Mouse (Mus musculus) forebrain, embryonic 15.5 days (tissue): ENCODE data around the gene Fbln2. TPM values are rescaled to one million over a fixed set of nuclear protein-coding genes. Genes with fewer than 3 reads are reported as not detected.

ENCODE experiments used
- ATAC-seq: fragments of 200-750 bp; cut with Nextera tagmentation; replicated peaks from 2 replicates; pipeline ENCODE4 v1.8.0; 2017; ENCODE audit warnings: mild to moderate bottlenecking, moderate TSS enrichment, moderate library complexity
- H3K27ac ChIP-seq: fragments of 300-500 bp; sonication (generic); replicated peaks from 2 replicates; pipeline ENCODE4 v1.5.1; 2015; ENCODE audit warnings: mild to moderate bottlenecking, inconsistent platforms
- H3K27me3 ChIP-seq: fragments of 300-500 bp; sonication (generic); 2 replicates; pipeline ENCODE4 v1.6.1; 2015; ENCODE audit warnings: inconsistent platforms
- H3K36me3 ChIP-seq: fragments of 300-500 bp; sonication (generic); 2 replicates; pipeline ENCODE4 v1.6.1; 2015; ENCODE audit warnings: mild to moderate bottlenecking, inconsistent platforms
- H3K4me1 ChIP-seq: fragments of 300-500 bp; sonication (generic); 2 replicates; pipeline ENCODE4 v1.6.1; 2015; ENCODE audit warnings: inconsistent platforms
- H3K4me2 ChIP-seq: fragments of 300-500 bp; sonication (generic); replicated peaks from 2 replicates; pipeline ENCODE4 v1.6.1; 2015; ENCODE audit warnings: mild to moderate bottlenecking, inconsistent platforms
- H3K4me3 ChIP-seq: fragments of 300-500 bp; sonication (generic); 2 replicates; pipeline ENCODE4 v1.5.1; 2015; ENCODE audit warnings: mild to moderate bottlenecking, inconsistent platforms
- H3K9ac ChIP-seq: fragments of 300-500 bp; sonication (generic); replicated peaks from 2 replicates; pipeline ENCODE4 v1.6.1; 2015; ENCODE audit warnings: mild to moderate bottlenecking, inconsistent platforms
- H3K9me3 ChIP-seq: fragments of 300-500 bp; sonication (generic); 2 replicates; pipeline ENCODE4 v1.6.1; 2016; ENCODE audit warnings: inconsistent platforms
- WGBS: fragments of 180-500 bp; shearing (Covaris S2); methylation state at CpG from one replicate; pipeline ENCODE4 v1.1.7; 2015; ENCODE audit warnings: mixed read lengths; 5-methylcytosine and 5-hydroxymethylcytosine counted together
- polyA plus RNA-seq: library from polyadenylated mRNA; unstranded; fragments of >200 nt; fragmentation: Nextera tagmentation; extraction: Ambion mirVana; gene quantifications from 2 replicates; pipeline ENCODE4 v1.2.1, GENCODE M21; 2015

Fbln2 gene
- polyA plus RNA-seq, 1 experiment from 2014 or later, result 10.0 TPM

DNA sequence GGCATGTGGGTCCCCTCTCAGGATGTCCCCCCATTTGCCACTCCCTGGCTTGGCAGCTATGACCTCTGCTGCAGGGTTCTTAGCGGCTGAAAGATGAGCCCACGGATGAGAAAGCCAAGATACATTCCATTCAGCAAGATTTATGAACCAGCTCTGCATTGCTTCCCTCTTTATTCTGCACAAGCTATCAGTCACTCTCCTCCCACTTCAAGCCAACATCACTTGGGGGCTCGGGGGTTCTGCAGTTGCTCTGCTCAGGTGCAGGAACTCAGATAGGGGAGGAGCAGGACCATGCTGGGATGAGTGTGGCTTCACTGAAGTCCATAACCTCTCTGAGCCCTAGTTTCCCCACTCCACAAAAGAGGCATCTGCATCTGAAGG is 48.7 kb downstream of the Fbln2 start:
- WGBS, result 46% methylated on average over 3 of the region's 3 CpGs
- no peaks in the 10 kb centered on the region for H3K36me3 ChIP-seq
- no peaks in the 10 kb centered on the region for H3K27me3 ChIP-seq
- H3K9ac ChIP-seq, result no peak overlapping the region
- H3K4me2 ChIP-seq, result no peak overlapping the region
- no peaks in the 10 kb centered on the region for H3K9me3 ChIP-seq
- H3K4me1 ChIP-seq, result peaks cover 6% of the 10 kb centered on the region; the same call in 1 of the 2 replicates
- no peak overlapping the region for H3K4me3 ChIP-seq
- no peak overlapping the region for H3K27ac ChIP-seq
- ATAC-seq, result no peak

DNA sequence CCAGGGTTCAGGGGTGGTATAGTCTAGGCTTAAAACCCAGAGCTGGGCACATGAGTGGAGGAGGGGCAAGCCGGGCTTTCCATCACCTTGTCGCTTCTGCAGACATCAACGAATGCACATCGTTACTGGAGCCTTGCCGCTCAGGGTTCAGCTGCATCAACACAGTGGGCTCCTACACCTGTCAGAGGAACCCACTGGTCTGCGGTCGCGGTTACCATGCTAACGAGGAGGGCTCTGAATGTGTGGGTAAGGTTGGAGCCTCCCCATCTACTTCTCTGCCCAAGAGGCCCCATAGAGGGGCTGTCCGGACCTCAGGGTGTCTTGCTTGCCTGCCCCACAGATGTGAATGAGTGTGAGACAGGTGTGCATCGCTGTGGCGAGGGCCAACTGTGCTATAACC is 53.4 kb downstream of the Fbln2 start:
- no peaks in the 10 kb centered on the region for H3K9me3 ChIP-seq
- H3K4me1 ChIP-seq, result peaks cover 10% of the 10 kb centered on the region; the same call in 1 of the 2 replicates
- ATAC-seq, result no peak
- no peaks in the 10 kb centered on the region for H3K27me3 ChIP-seq
- H3K9ac ChIP-seq, result no peak overlapping the region
- no peak overlapping the region for H3K4me3 ChIP-seq
- no peak overlapping the region for H3K4me2 ChIP-seq
- no peak overlapping the region for H3K27ac ChIP-seq
- WGBS, result 60% methylated on average over 12 of the region's 12 CpGs
- H3K36me3 ChIP-seq, result no peaks in the 10 kb centered on the region

DNA sequence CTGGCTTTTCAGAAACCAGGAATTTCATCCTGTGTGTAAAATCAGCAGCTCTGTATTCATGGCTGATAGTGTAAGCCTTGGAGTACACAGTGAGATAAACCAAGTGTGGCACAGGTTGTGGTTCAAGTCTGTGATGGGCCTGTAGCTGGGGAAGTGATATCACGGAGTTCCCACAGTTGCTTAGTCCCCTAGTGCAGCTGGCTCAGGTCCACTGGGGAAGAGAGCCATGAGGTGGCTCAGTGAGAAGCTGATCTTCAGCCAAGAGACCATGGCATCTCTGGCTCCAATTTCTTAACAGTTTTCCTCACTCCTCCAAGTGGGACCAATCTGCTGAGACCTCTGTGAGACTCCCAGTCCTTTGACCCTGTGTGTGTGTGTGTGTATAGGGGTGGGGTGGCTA is 54.4 kb downstream of the Fbln2 start:
- H3K4me1 ChIP-seq, result peaks cover 10% of the 10 kb centered on the region; the same call in 1 of the 2 replicates
- no peak overlapping the region for H3K9ac ChIP-seq
- no peaks in the 10 kb centered on the region for H3K27me3 ChIP-seq
- WGBS, result 60% methylated on average over 1 of the region's 1 CpGs
- ATAC-seq, result no peak
- H3K9me3 ChIP-seq, result no peaks in the 10 kb centered on the region
- H3K36me3 ChIP-seq, result no peaks in the 10 kb centered on the region
- H3K4me3 ChIP-seq, result no peak overlapping the region
- H3K4me2 ChIP-seq, result no peak overlapping the region
- no peak overlapping the region; the same call in 1 of the 2 replicates for H3K27ac ChIP-seq

DNA sequence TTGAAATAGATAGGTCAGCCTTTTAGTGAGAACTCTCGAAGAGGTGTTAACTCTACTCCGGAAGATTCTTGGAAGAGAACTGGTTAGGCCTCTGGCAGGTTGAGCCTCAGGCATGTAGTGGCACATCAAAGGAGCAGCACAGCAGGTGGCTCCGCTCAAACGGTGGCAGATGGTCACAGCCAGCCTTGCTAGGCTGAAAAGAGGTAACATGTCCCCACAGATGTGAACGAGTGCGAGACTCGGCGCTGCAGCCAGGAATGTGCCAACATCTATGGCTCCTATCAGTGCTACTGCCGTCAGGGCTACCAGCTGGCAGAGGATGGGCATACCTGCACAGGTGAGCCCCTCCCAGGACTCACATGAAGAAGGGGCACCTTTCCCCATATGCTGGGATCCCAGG is 56.1 kb downstream of the Fbln2 start:
- ATAC-seq, result no peak; the same call in 1 of the 2 replicates

DNA sequence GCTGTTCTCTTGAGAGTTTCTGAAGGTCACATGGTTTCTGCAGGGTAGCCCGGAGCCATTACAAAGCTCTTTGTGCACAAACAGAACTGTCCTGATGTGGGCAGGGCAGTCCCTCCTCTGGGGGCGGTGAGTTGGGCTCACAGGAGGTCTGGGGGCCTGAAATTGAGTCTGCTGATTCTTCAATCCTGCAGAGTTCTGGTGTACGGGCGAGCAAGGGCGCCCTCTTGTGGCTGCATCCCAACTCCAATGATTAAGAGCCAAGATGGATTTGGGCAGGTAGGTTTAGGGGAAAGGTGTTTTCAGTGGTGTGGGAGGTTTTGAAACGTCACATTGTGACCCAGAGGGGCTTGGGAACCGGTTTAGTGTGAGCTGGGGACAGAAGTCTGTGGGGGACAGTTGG is 65.3 kb downstream of the Fbln2 start:
- Histone ChIP-seq H3K4me3 (no peak overlapping the region), H3K36me3 (no peaks in the 10 kb centered on the region), H3K4me2 (no peak overlapping the region), H3K27me3 (no peaks in the 10 kb centered on the region), H3K9me3 (no peaks in the 10 kb centered on the region), H3K9ac (no peak overlapping the region), H3K27ac (peak overlapping the region; percentile 68), H3K4me1 (peaks cover 12% of the 10 kb centered on the region; the same call in 1 of the 2 replicates)
- ATAC-seq, result no peak
- under 1% methylated on average over 7 of the region's 7 CpGs for WGBS

More for the DNA sequence above, 56.1 kb downstream of the Fbln2 start:
- H3K27me3 ChIP-seq, result no peaks in the 10 kb centered on the region
- H3K9ac ChIP-seq, result no peak overlapping the region
- no peaks in the 10 kb centered on the region for H3K9me3 ChIP-seq
- WGBS, result 50% methylated on average over 9 of the region's 9 CpGs
- no peak overlapping the region for H3K4me2 ChIP-seq
- H3K27ac ChIP-seq, result no peak overlapping the region
- peaks cover 10% of the 10 kb centered on the region; the same call in 1 of the 2 replicates for H3K4me1 ChIP-seq
- no peaks in the 10 kb centered on the region for H3K36me3 ChIP-seq
- H3K4me3 ChIP-seq, result no peak overlapping the region

DNA sequence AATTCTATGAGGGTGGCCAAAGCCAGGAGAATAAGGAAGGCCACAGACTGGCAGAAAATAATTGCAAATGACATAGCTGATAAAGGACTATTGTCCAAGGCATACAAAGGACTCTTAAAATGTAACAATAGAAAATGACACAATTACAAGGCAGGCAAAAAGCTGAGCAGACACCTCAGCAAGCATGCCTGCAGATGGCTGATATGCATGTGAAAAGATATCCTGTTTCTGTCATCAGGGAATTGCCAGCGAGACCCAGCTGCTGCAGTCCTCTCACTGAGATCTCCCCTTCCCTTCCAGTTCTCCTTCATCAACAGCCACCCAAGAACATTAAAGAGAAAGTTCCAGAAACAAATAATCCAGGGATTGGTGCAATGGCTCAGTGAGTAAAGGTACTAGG is 66.0 kb downstream of the Fbln2 start:
- ATAC-seq, result no peak
- peaks cover 12% of the 10 kb centered on the region; the same call in 1 of the 2 replicates for H3K4me1 ChIP-seq
- 20% methylated on average over 1 of the region's 1 CpGs for WGBS
- H3K27me3 ChIP-seq, result no peaks in the 10 kb centered on the region
- no peak overlapping the region for H3K4me2 ChIP-seq
- H3K9ac ChIP-seq, result no peak overlapping the region
- H3K27ac ChIP-seq, result peak overlapping the region; percentile 68
- H3K4me3 ChIP-seq, result no peak overlapping the region
- H3K9me3 ChIP-seq, result no peaks in the 10 kb centered on the region
- no peaks in the 10 kb centered on the region for H3K36me3 ChIP-seq

DNA sequence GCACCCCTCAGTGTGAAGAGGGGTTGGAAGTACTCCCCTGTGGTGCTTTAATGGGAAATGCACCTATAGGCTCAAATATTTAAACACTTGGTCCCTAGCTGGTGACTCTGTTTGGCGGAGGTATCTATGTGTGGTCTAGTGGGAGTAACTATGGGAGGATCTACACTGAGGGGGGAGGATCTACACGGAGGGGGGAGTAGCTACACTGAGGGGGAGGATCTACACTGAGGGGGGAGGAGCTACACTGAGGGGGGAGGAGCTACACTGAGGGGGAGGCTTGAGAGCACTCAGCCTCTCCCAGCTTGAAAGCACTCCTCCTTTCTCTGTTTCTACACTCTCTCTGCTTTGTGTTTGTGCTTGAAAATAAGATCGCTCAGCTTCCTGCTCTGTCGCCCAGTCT is 67.2 kb downstream of the Fbln2 start:
- H3K27ac ChIP-seq, result no peak overlapping the region
- H3K9ac ChIP-seq, result no peak overlapping the region
- H3K27me3 ChIP-seq, result no peaks in the 10 kb centered on the region
- peaks cover 17% of the 10 kb centered on the region for H3K4me1 ChIP-seq
- H3K9me3 ChIP-seq, result no peaks in the 10 kb centered on the region
- 39% methylated on average over 4 of the region's 4 CpGs for WGBS
- no peak overlapping the region for H3K4me3 ChIP-seq
- no peak overlapping the region for H3K4me2 ChIP-seq
- ATAC-seq, result no peak
- no peaks in the 10 kb centered on the region for H3K36me3 ChIP-seq

DNA sequence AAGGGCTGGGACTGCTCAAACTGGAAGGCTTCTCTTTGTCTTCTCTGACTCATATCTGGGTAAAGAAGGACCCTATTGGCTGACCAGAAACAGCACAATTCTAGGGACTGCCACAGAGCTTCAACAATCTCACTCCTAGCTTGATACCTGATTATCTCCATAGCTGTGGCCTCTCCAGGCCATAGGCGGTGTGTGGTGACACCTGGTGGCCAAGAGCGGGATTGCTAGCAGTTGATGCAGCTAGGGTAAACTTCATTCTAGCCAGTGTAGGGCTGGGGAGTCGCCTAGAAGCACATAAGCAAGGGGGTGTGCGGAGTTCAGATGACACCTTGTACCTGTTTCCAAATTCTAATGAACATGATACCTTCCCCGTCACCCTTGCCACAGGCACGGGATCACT is 69.0 kb downstream of the Fbln2 start:
- H3K27me3 ChIP-seq, result no peaks in the 10 kb centered on the region
- no peaks in the 10 kb centered on the region for H3K9me3 ChIP-seq
- WGBS, result 7% methylated on average over 6 of the region's 6 CpGs
- H3K4me3 ChIP-seq, result no peak overlapping the region
- H3K36me3 ChIP-seq, result no peaks in the 10 kb centered on the region
- H3K27ac ChIP-seq, result no peak overlapping the region
- H3K4me2 ChIP-seq, result no peak overlapping the region
- no peak overlapping the region for H3K9ac ChIP-seq
- H3K4me1 ChIP-seq, result peaks cover 34% of the 10 kb centered on the region
- ATAC-seq, result peak; percentile 23; the same call in 1 of the 2 replicates

DNA sequence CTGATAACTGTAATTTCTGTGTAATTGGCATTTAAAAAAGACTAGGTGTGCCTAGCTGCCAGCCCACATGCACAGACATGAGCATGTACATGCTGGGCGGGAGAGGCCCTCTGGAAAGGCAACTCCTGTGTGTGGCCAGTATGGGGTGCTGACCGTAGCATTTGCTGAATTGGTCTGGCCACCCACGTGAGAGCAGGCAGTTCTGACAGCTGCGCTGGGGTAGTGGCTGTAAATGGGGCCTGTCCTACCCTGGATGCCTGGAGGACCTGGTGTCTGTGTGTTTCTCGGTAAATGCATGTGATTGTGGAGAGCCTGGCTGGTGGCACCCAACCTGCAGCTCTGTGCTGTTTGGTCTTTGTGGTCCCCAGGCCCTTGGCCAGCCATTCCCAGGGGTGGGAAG is 69.5 kb downstream of the Fbln2 start:
- Histone ChIP-seq H3K4me3 (no peak overlapping the region), H3K4me2 (no peak overlapping the region), H3K27ac (no peak overlapping the region), H3K9me3 (no peaks in the 10 kb centered on the region), H3K4me1 (peaks cover 39% of the 10 kb centered on the region), H3K27me3 (no peaks in the 10 kb centered on the region), H3K9ac (no peak overlapping the region), H3K36me3 (no peaks in the 10 kb centered on the region)
- WGBS, result 54% methylated on average over 5 of the region's 5 CpGs
- ATAC-seq, result no peak

DNA sequence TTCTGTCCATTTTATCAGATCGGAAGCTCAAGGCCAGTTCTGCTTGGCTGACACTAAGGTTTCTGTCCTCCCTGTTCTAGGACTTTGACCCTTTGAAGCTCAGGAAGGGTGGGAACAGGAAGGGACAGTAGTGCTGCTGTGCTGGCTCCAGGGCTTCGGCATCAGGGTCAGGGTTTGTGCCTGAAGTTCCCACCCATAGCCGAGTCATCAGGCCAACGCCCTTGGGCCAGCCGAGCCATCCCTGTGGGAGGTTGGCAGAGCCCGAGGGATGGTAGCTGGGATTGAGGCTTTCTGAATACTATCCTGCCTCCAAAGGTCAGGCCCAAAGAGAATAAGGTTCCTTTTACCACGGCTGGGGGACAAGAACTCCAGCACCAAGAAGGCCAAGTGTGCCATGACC is 70.8 kb downstream of the Fbln2 start:
- H3K27me3 ChIP-seq, result no peaks in the 10 kb centered on the region
- no peak for ATAC-seq
- WGBS, result 81% methylated on average over 7 of the region's 7 CpGs
- no peak overlapping the region for H3K4me2 ChIP-seq
- no peak overlapping the region for H3K9ac ChIP-seq
- H3K36me3 ChIP-seq, result no peaks in the 10 kb centered on the region
- peaks cover 46% of the 10 kb centered on the region for H3K4me1 ChIP-seq
- no peaks in the 10 kb centered on the region for H3K9me3 ChIP-seq
- no peak overlapping the region for H3K27ac ChIP-seq
- H3K4me3 ChIP-seq, result no peak overlapping the region

DNA sequence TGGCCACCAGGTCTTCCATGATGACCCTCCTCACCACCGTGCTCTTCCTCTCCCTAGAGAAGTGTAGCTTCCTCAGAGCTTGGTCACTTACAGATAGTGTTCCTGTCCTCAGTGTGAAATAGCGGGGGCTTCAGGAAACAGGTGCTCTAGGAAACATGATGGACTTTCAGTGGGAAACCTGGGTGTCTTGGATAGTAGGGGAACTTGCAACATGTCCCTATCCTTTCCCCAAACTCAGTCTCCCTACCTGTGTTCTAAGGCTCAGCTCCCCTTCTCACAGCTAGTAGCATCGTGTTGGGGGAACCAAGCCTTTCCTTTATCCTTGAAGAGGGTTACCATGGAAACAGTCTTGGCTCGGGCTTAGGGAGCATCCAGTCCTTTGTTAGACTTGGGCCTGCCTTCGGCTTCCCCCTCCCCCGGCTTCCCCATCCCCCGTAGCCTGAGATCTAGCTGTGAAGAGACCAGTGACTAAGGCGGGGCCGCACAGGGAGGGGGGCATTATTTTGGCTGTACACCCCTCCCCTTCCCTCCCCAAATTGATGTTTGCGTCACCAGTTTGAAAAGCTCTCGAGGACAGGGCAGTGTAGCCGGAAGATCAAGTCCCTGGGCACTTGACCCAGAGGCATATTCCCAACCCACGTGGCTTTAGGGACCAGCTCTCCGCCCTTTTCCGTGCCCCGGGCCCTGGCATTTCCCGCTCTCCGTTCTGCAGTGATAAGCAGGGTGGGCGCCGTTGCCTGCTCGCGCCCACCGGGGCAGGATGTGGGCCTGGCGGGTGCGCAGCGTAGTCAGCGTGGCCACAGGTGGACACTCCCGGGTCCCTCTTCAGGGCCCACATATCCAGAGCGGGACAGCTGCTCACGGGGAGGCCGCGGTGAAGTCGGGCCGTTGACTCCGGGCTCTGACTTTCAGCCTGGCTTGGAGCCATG is 72.5 kb downstream of the Fbln2 start:
- WGBS, result 2% methylated on average over 35 of the region's 35 CpGs
- Histone ChIP-seq H3K27me3 (no peaks in the 10 kb centered on the region), H3K4me1 (peaks cover 44% of the 10 kb centered on the region), H3K9me3 (no peaks in the 10 kb centered on the region), H3K9ac (peak overlapping the region; percentile 46), H3K4me3 (peak overlapping the region; percentile 35), H3K4me2 (peak overlapping the region; percentile 67), H3K27ac (peak overlapping the region; percentile 85), H3K36me3 (no peaks in the 10 kb centered on the region)
- peak; percentile 71 for ATAC-seq

DNA sequence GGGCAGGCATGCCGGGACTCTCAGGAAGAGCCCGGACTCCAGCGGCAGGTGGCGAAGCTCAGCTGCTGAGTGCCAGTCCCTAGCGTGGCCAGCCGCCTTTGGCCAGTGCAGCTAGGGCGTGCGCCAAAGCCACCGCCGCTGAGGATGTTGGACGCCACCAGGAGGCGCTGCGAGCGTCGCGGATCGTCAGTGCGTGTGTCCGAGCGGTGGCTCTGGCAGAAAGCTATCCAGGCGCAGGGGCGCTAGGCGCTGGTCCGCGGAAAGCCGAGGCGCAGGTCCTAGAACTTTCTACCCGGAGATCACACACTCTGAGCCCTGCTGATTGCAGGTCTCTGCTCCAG is 73.2 kb downstream of the Fbln2 start:
- 0% methylated on average over 28 of the region's 28 CpGs for WGBS
- H3K36me3 ChIP-seq, result no peaks in the 10 kb centered on the region

More for the DNA sequence above, 73.2 kb downstream of the Fbln2 start:
- peak overlapping the region; percentile 46 for H3K9ac ChIP-seq
- no peaks in the 10 kb centered on the region for H3K27me3 ChIP-seq
- no peaks in the 10 kb centered on the region for H3K9me3 ChIP-seq
- H3K4me2 ChIP-seq, result peak overlapping the region; percentile 67
- H3K4me1 ChIP-seq, result peaks cover 44% of the 10 kb centered on the region
- ATAC-seq, result peak; percentile 53
- H3K27ac ChIP-seq, result peak overlapping the region; percentile 85
- peak overlapping the region; percentile 35 for H3K4me3 ChIP-seq
